Mouse (Mus musculus) thymus, postnatal 25 days (tissue): ENCODE measurements around the gene Myh7.
"Not testable (repeated sequence)": the region's sequence is repeated elsewhere in the genome, so short reads cannot be mapped to it uniquely, and the experiment has no call there.

Experiments
- DNase-seq: peaks from one replicate; pipeline ENCODE4 v3.0.0; 2022

The Myh7 gene

GRCm38 (mm10) chr14:54994136-54994868 is at the start of gene Myh7:
Gene Myh7 (minus strand): TSS chr14:54994626.
- no peak for DNase-seq

- DNase-seq: not testable (repeated sequence)
Observed at GRCm38 (mm10) chr14:55043694-55044093, 49.3 kb upstream of the Myh7 start.

GRCm38 (mm10) chr14:55032695-55033225 is 38.3 kb upstream of the Myh7 start:
- no peak for DNase-seq

GRCm38 (mm10) chr14:55029034-55029698 is 34.7 kb upstream of the Myh7 start:
- peak; percentile 42 for DNase-seq

GRCm38 (mm10) chr14:55028333-55028835 is 34.0 kb upstream of the Myh7 start:
- no peak for DNase-seq

GRCm38 (mm10) chr14:55027653-55028052 is 33.2 kb upstream of the Myh7 start:
- DNase-seq: no peak

GRCm38 (mm10) chr14:55027251-55027650 is 32.8 kb upstream of the Myh7 start:
- no peak for DNase-seq

- peak; percentile 29 for DNase-seq
Observed at GRCm38 (mm10) chr14:55025527-55025926, 31.1 kb upstream of the Myh7 start.

GRCm38 (mm10) chr14:55024236-55024635 is 29.8 kb upstream of the Myh7 start:
- DNase-seq: peak; percentile 29

GRCm38 (mm10) chr14:55023011-55023410 is 28.6 kb upstream of the Myh7 start:
- DNase-seq: no peak

- no peak for DNase-seq
Observed at GRCm38 (mm10) chr14:55020394-55020793, 26.0 kb upstream of the Myh7 start.

- DNase-seq: no peak
Observed at GRCm38 (mm10) chr14:55016876-55017275, 22.4 kb upstream of the Myh7 start.

- no peak for DNase-seq
Observed at GRCm38 (mm10) chr14:55015767-55016111, 21.3 kb upstream of the Myh7 start.

- DNase-seq: peak; percentile 99
Observed at GRCm38 (mm10) chr14:55014991-55015766, 20.8 kb upstream of the Myh7 start, which contains the start of gene Ngdn. Gene Ngdn (plus strand): TSS chr14:55015454.

GRCm38 (mm10) chr14:55014591-55014990 is 20.2 kb upstream of the Myh7 start:
- no peak for DNase-seq

GRCm38 (mm10) chr14:55011116-55011515 is 16.7 kb upstream of the Myh7 start:
- peak; percentile 26 for DNase-seq

GRCm38 (mm10) chr14:55008417-55008816 is 14.0 kb upstream of the Myh7 start:
- no peak for DNase-seq

- no peak for DNase-seq
Observed at GRCm38 (mm10) chr14:55007120-55007908, 12.9 kb upstream of the Myh7 start.

GRCm38 (mm10) chr14:55006541-55006940 is 12.1 kb upstream of the Myh7 start:
- no peak for DNase-seq

- no peak for DNase-seq
Observed at GRCm38 (mm10) chr14:55005967-55006366, 11.5 kb upstream of the Myh7 start.

GRCm38 (mm10) chr14:55005506-55005905 is 11.1 kb upstream of the Myh7 start:
- DNase-seq: no peak
